14 mouse cellular contexts compared by ENCODE assay signal in the genomic region with DNA sequence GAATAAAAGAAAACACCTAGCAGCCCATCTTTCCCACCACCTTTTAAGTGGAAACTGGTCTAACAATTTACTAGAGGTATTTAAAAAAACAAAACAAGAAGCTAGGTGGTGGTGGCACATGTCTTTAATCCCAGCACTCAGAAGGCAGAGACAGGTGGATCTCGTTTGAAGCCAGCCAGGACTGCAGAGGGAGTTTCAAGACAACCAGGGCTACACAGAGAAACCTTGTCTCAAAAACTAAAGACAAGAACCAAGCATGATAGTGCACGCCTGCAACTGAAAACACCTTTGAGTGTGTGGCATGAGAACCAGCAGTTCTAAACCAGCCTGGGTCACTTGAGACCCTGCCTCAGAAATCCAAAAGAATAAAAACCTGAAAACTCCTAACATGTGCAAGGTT.
"Had no signal": no experiment of that assay in that cellular context is flagged by ENCODE, and none has a peak within 500 bp of the region (broad histone marks: within the 10 kb centered on the region; RNA-seq: fewer than 3 reads in every experiment).

No protein-coding gene starts in this region.

- DNase-seq: lung, adult 18-20 months; lung, embryonic 14.5 days; lung, postnatal 10 days; lung, postnatal 4 days; midbrain, embryonic 14.5 days; right cerebral cortex, postnatal 14 days; thymus, adult 2 months; thymus, postnatal 25 days; thymus, postnatal 4 days had no signal

- H3K9me3 ChIP-seq: megakaryocyte, embryonic 14.5 days; midbrain, embryonic 12.5 days; neural tube, embryonic 12.5 days; stomach, embryonic 15.5 days had no signal

- H3K4me3 ChIP-seq: megakaryocyte, embryonic 14.5 days; midbrain, embryonic 12.5 days; neural tube, embryonic 12.5 days; stomach, embryonic 15.5 days had no signal

- H3K4me2 ChIP-seq: lung, embryonic 14.5 days; midbrain, embryonic 12.5 days; neural tube, embryonic 12.5 days; stomach, embryonic 15.5 days had no signal

- H3K27me3 ChIP-seq: megakaryocyte, embryonic 14.5 days; neural tube, embryonic 12.5 days; stomach, embryonic 15.5 days had no signal

- H3K27ac ChIP-seq: midbrain, embryonic 12.5 days; neural tube, embryonic 12.5 days; stomach, embryonic 15.5 days; stomach, postnatal 0 days had no signal

- H3K36me3 ChIP-seq: midbrain, embryonic 12.5 days; neural tube, embryonic 12.5 days; stomach, embryonic 15.5 days had no signal

- H3K9ac ChIP-seq: lung, embryonic 14.5 days; midbrain, embryonic 12.5 days; neural tube, embryonic 12.5 days; stomach, embryonic 15.5 days had no signal
